Mouse (Mus musculus): ENCODE results near the gene Mylk2. TPM values are rescaled to one million over a fixed set of nuclear protein-coding genes. Genes with fewer than 3 reads are reported as not detected.

Gene Mylk2
- total and polyA plus RNA-seq, 3 experiments = not detected

- no peak for TF ChIP-seq ZC3H11A (IDR thresholded peaks at IDR 0.05; ENCODE audit: low read depth, low read length)
- TF ChIP-seq ELF1 (IDR thresholded peaks at IDR 0.05; ENCODE audit: low read depth, low read length) = no peak
Observed at GRCm38 (mm10) chr2:152962091-152962793, 51.1 kb downstream of the Mylk2 start, which contains the start of gene Ttll9 (continued).

- Histone ChIP-seq H3K27me3 (ENCODE audit: control insufficient read depth in 1 of 2, insufficient read depth in 2 of 2, low read length in 2 of 2) (peaks cover 0 to 2% of the 10 kb centered on the region in 2 experiments; a peak in 2 of 4 replicates), H3K27ac (ENCODE audit: control insufficient read depth, low read depth, low read length) (no peak overlapping the region), H3K9ac (ENCODE audit: control insufficient read depth, low read depth, low read length, poor library complexity, severe bottlenecking) (no peak overlapping the region), H3K4me1 (ENCODE audit: control insufficient read depth in 1 of 2, insufficient read depth in 2 of 2, low read length in 2 of 2) (no peaks in the 10 kb centered on the region), H3K4me3 (ENCODE audit: control insufficient read depth in 1 of 2, insufficient read depth in 1 of 2, low read depth in 2 of 2, low read length in 2 of 2) (no peak overlapping the region), H3K36me3 (ENCODE audit: control insufficient read depth in 1 of 2, insufficient read depth in 2 of 2, low read length in 2 of 2) (no peaks in the 10 kb centered on the region; a peak in 1 of 4 replicates), H3K79me2 (ENCODE audit: control insufficient read depth, insufficient read depth, low read length, poor library complexity) (no peaks in the 10 kb centered on the region), H3K9me3 (replicated peaks; ENCODE audit: insufficient read depth, low read length) (no peaks in the 10 kb centered on the region)
- no peak for DNase-seq (ENCODE audit: low read depth, low spot score)
- TF ChIP-seq GABPA (IDR thresholded peaks at IDR 0.05; ENCODE audit: low read depth, low read length) = no peak
- no peak for TF ChIP-seq ZC3H11A (IDR thresholded peaks at IDR 0.05; ENCODE audit: low read depth, low read length)
- TF ChIP-seq USF2 (IDR thresholded peaks at IDR 0.05; ENCODE audit: borderline replicate concordance in 1 of 2, insufficient read depth in 1 of 2, low read depth in 1 of 2, low read length in 2 of 2) = no peak
- TF ChIP-seq MYB (IDR thresholded peaks at IDR 0.05; ENCODE audit: low read depth, low read length) = no peak
- no peak for TF ChIP-seq CTCF (IDR thresholded peaks at IDR 0.05 in 2 of 3, conservative IDR thresholded peaks at IDR 0.05 in 1 of 3; ENCODE audit: control insufficient read depth in 1 of 3, insufficient read depth in 1 of 3, low read depth in 2 of 3, low read length in 3 of 3, poor library complexity in 1 of 3, severe bottlenecking in 1 of 3)
- no peak for TF ChIP-seq MYC (IDR thresholded peaks at IDR 0.05; ENCODE audit: low read depth, low read length)
- no peak for TF ChIP-seq MAZ (IDR thresholded peaks at IDR 0.05; ENCODE audit: low read depth, low read length)
- TF ChIP-seq E2F4 (IDR thresholded peaks at IDR 0.05; ENCODE audit: borderline replicate concordance, low read depth, low read length) = no peak
- TF ChIP-seq POLR2A (IDR thresholded peaks at IDR 0.05; ENCODE audit: control insufficient read depth in 1 of 2, insufficient read depth in 1 of 2, low read depth in 1 of 2, low read length in 2 of 2, poor library complexity in 1 of 2) = no peak
- no peak for TF ChIP-seq EP300 (IDR thresholded peaks at IDR 0.05; ENCODE audit: low read depth in 1 of 2, low read length in 2 of 2)
Observed at GRCm38 (mm10) chr2:152965555-152965954, 54.4 kb downstream of the Mylk2 start.

Other genes starting within 250 kb of the Mylk2 start
- 73.8 and 82.7 TPM in 2 replicates for gene H13, start 241.9 kb upstream of the Mylk2 start, total RNA-seq (2012; rRNA removed)
- 100 to 1,000 TPM; 139 to 421 TPM for gene H13, start 241.9 kb upstream of the Mylk2 start, polyA plus RNA-seq (2012; ENCODE audit: insufficient read depth in 1 of 2, insufficient read length in 2 of 2, low read depth in 1 of 2, low replicate concordance in 2 of 2, missing spikeins in 1 of 2)
- gene Mcts2, start 224.3 kb upstream of the Mylk2 start, total RNA-seq (2012; rRNA removed) = 1.6 and 2.7 TPM in 2 replicates
- gene Mcts2, start 224.3 kb upstream of the Mylk2 start, polyA plus RNA-seq (2012; ENCODE audit: insufficient read depth in 1 of 2, insufficient read length in 2 of 2, low read depth in 1 of 2, low replicate concordance in 2 of 2, missing spikeins in 1 of 2) = 1 to 10 TPM in 1 of 2 experiments, not detected in 1; 3.0 TPM
- 59.8 and 102 TPM in 2 replicates for gene Id1, start 175.1 kb upstream of the Mylk2 start, total RNA-seq (2012; rRNA removed)
- gene Id1, start 175.1 kb upstream of the Mylk2 start, polyA plus RNA-seq (2012; ENCODE audit: insufficient read depth in 1 of 2, insufficient read length in 2 of 2, low read depth in 1 of 2, low replicate concordance in 2 of 2, missing spikeins in 1 of 2) = 100 to 1,000 TPM in 1 of 2 experiments, not detected in 1; 486 TPM
- not detected in 2 replicates for gene Cox4i2, start 157.2 kb upstream of the Mylk2 start, total RNA-seq (2012; rRNA removed)
- under 1 TPM in 1 of 2 experiments, not detected in 1; 0.17 TPM for gene Cox4i2, start 157.2 kb upstream of the Mylk2 start, polyA plus RNA-seq (2012; ENCODE audit: insufficient read depth in 1 of 2, insufficient read length in 2 of 2, low read depth in 1 of 2, low replicate concordance in 2 of 2, missing spikeins in 1 of 2)
- gene Bcl2l1, start 79.6 kb upstream of the Mylk2 start, total RNA-seq (2012; rRNA removed) = 4.8 and 6.5 TPM in 2 replicates
- gene Bcl2l1, start 79.6 kb upstream of the Mylk2 start, polyA plus RNA-seq (2012; ENCODE audit: insufficient read depth in 1 of 2, insufficient read length in 2 of 2, low read depth in 1 of 2, low replicate concordance in 2 of 2, missing spikeins in 1 of 2) = 10 to 100 TPM in 1 of 2 experiments, not detected in 1; 23.9 TPM
- gene Tpx2, start 63.4 kb upstream of the Mylk2 start, total RNA-seq (2012; rRNA removed) = 59.3 and 68.3 TPM in 2 replicates
- 100 to 1,000 TPM in 1 of 2 experiments, not detected in 1; 131 TPM for gene Tpx2, start 63.4 kb upstream of the Mylk2 start, polyA plus RNA-seq (2012; ENCODE audit: insufficient read depth in 1 of 2, insufficient read length in 2 of 2, low read depth in 1 of 2, low replicate concordance in 2 of 2, missing spikeins in 1 of 2)
- not detected in 2 replicates for gene Foxs1, start 21.9 kb downstream of the Mylk2 start, total RNA-seq (2012; rRNA removed)
- not detected for gene Foxs1, start 21.9 kb downstream of the Mylk2 start, polyA plus RNA-seq (2012; ENCODE audit: insufficient read depth in 1 of 2, insufficient read length in 2 of 2, low read depth in 1 of 2, low replicate concordance in 2 of 2, missing spikeins in 1 of 2)
- gene Dusp15, start 40.3 kb downstream of the Mylk2 start, total RNA-seq (2012; rRNA removed) = not detected in 2 replicates
- gene Dusp15, start 40.3 kb downstream of the Mylk2 start, polyA plus RNA-seq (2012; ENCODE audit: insufficient read depth in 1 of 2, insufficient read length in 2 of 2, low read depth in 1 of 2, low replicate concordance in 2 of 2, missing spikeins in 1 of 2) = not detected
- gene Ttll9, start 51.1 kb downstream of the Mylk2 start, total RNA-seq (2012; rRNA removed) = 0.10 and 0.19 TPM in 2 replicates
- gene Ttll9, start 51.1 kb downstream of the Mylk2 start, polyA plus RNA-seq (2012; ENCODE audit: insufficient read depth in 1 of 2, insufficient read length in 2 of 2, low read depth in 1 of 2, low replicate concordance in 2 of 2, missing spikeins in 1 of 2) = under 1 TPM in 1 of 2 experiments, not detected in 1; 0.07 TPM
- 48.3 and 62.2 TPM in 2 replicates for gene Pdrg1, start 104.1 kb downstream of the Mylk2 start, total RNA-seq (2012; rRNA removed)
- 10 to 100 TPM in 1 of 2 experiments, not detected in 1; 67.2 TPM for gene Pdrg1, start 104.1 kb downstream of the Mylk2 start, polyA plus RNA-seq (2012; ENCODE audit: insufficient read depth in 1 of 2, insufficient read length in 2 of 2, low read depth in 1 of 2, low replicate concordance in 2 of 2, missing spikeins in 1 of 2)
- not detected in 2 replicates for gene Xkr7, start 120.5 kb downstream of the Mylk2 start, total RNA-seq (2012; rRNA removed)
- gene Xkr7, start 120.5 kb downstream of the Mylk2 start, polyA plus RNA-seq (2012; ENCODE audit: insufficient read depth in 1 of 2, insufficient read length in 2 of 2, low read depth in 1 of 2, low replicate concordance in 2 of 2, missing spikeins in 1 of 2) = not detected
- gene Ccm2l, start 154.6 kb downstream of the Mylk2 start, total RNA-seq (2012; rRNA removed) = not detected in 2 replicates
- gene Ccm2l, start 154.6 kb downstream of the Mylk2 start, polyA plus RNA-seq (2012; ENCODE audit: insufficient read depth in 1 of 2, insufficient read length in 2 of 2, low read depth in 1 of 2, low replicate concordance in 2 of 2, missing spikeins in 1 of 2) = not detected
- not detected in 2 replicates for gene Hck, start 197.1 kb downstream of the Mylk2 start, total RNA-seq (2012; rRNA removed)
- not detected for gene Hck, start 197.1 kb downstream of the Mylk2 start, polyA plus RNA-seq (2012; ENCODE audit: insufficient read depth in 1 of 2, insufficient read length in 2 of 2, low read depth in 1 of 2, low replicate concordance in 2 of 2, missing spikeins in 1 of 2)
- gene Tm9sf4, start 250.0 kb downstream of the Mylk2 start, total RNA-seq (2012; rRNA removed) = 16.1 and 16.8 TPM in 2 replicates
- gene Tm9sf4, start 250.0 kb downstream of the Mylk2 start, polyA plus RNA-seq (2012; ENCODE audit: insufficient read depth in 1 of 2, insufficient read length in 2 of 2, low read depth in 1 of 2, low replicate concordance in 2 of 2, missing spikeins in 1 of 2) = 100 to 1,000 TPM in 1 of 2 experiments, 10 to 100 TPM in 1; 29.8 to 269 TPM